Mouse (Mus musculus) gastrocnemius, postnatal 10 days (tissue): ENCODE measurements around the gene Tbx15. TPM values are rescaled to one million over a fixed set of nuclear protein-coding genes. Genes with fewer than 3 reads are reported as not detected.
A peak's percentile ranks its signal among the peaks of the same experiment; 100 is the strongest.

Experiments used
- DNase-seq: peaks from one replicate; pipeline ENCODE4 v3.0.0; 2021; ENCODE audit warnings: mixed read lengths
- long read RNA-seq, 2 experiments: library from polyadenylated mRNA; stranded (forward); transcript quantifications; one replicate each; pipeline ENCODE4 v2.0.0; 2021
- total RNA-seq, 2 experiments: library from RNA; stranded (reverse); gene quantifications; 2 replicates each; pipeline ENCODE4 v1.2.3; 2021

The Tbx15 gene
- total RNA-seq, result 100 to 1,000 TPM; 102 to 118 TPM
- long read RNA-seq, experiment 1, transcript Tbx15-201 (8 exons, 3,566 nt), result major isoform, 216 of 252 reads
- long read RNA-seq, experiment 1, partial matches to known transcripts, result 21 of 252 reads
- long read RNA-seq, experiment 1, other reads (novel, unspliced or antisense), result 15 of 252 reads
- long read RNA-seq, experiment 2, transcript Tbx15-201 (8 exons, 3,566 nt), result major isoform, 180 of 219 reads
- long read RNA-seq, experiment 2, partial matches to known transcripts, result 21 of 219 reads
- long read RNA-seq, experiment 2, other reads (novel, unspliced or antisense), result 18 of 219 reads

- no peak for DNase-seq
Observed at GRCm38 (mm10) chr3:99240213-99240720, at the start of gene Tbx15. Tbx15 (plus strand) TSS chr3:99240381.

GRCm38 (mm10) chr3:99193576-99193975 is 46.6 kb upstream of the Tbx15 start:
- DNase-seq, result no peak

GRCm38 (mm10) chr3:99203331-99203730 is 36.9 kb upstream of the Tbx15 start:
- DNase-seq, result no peak

GRCm38 (mm10) chr3:99208416-99208815 is 31.8 kb upstream of the Tbx15 start:
- DNase-seq, result no peak

GRCm38 (mm10) chr3:99211105-99211698 is 29.0 kb upstream of the Tbx15 start:
- DNase-seq, result no peak

GRCm38 (mm10) chr3:99227807-99228206 is 12.4 kb upstream of the Tbx15 start:
- no peak for DNase-seq

- peak; percentile 66 for DNase-seq
Observed at GRCm38 (mm10) chr3:99233393-99234318, 6.5 kb upstream of the Tbx15 start.

GRCm38 (mm10) chr3:99234319-99234869 is 5.8 kb upstream of the Tbx15 start:
- no peak for DNase-seq

- DNase-seq, result no peak
Observed at GRCm38 (mm10) chr3:99235116-99235803, 4.9 kb upstream of the Tbx15 start.

- no peak for DNase-seq
Observed at GRCm38 (mm10) chr3:99235804-99236755, 4.1 kb upstream of the Tbx15 start.

- no peak for DNase-seq
Observed at GRCm38 (mm10) chr3:99238691-99239090, 1.5 kb upstream of the Tbx15 start.

- no peak for DNase-seq
Observed at GRCm38 (mm10) chr3:99239301-99240045, 708 bp upstream of the Tbx15 start.

- DNase-seq, result no peak
Observed at GRCm38 (mm10) chr3:99240811-99241738, 894 bp downstream of the Tbx15 start.

- DNase-seq, result no peak
Observed at GRCm38 (mm10) chr3:99242481-99242880, 2.3 kb downstream of the Tbx15 start.

GRCm38 (mm10) chr3:99245341-99245740 is 5.2 kb downstream of the Tbx15 start:
- DNase-seq, result no peak

- no peak for DNase-seq
Observed at GRCm38 (mm10) chr3:99246629-99247028, 6.4 kb downstream of the Tbx15 start.

GRCm38 (mm10) chr3:99247586-99247985 is 7.4 kb downstream of the Tbx15 start:
- DNase-seq, result no peak

GRCm38 (mm10) chr3:99247996-99248801 is 8.0 kb downstream of the Tbx15 start:
- no peak for DNase-seq
